Mouse (Mus musculus): ENCODE results near the gene Nyap1. TPM values are rescaled to one million over a fixed set of nuclear protein-coding genes. Genes with fewer than 3 reads are reported as not detected.
A peak's percentile ranks its signal among the peaks of the same experiment; 100 is the strongest.

Gene Nyap1
- polyA plus RNA-seq, 1 experiment from 2014 or later = 19.5 TPM

DNA sequence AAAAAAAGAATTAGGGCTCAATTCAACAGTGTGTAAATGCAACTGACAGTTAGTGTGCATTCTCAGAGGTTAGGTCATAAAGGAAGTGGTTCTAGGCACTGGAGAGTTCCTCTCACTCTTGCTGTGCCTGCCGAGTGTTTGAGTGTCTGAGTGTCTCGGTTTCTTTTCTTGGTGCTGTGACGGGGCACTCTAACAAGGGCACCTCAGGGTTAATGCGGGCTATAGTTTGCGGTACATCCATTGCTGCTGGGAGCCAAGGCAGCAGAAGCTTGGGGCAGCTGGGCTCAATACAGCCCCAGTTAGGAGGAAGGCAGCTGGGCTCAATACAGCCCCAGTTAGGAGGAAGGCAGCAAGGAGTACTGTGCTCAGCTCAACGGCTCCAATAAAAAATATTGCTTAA is 36.2 kb downstream of the Nyap1 start:
- no peak overlapping the region for H3K27ac ChIP-seq
- no peak for ATAC-seq (ENCODE audit: low FRiP score)

DNA sequence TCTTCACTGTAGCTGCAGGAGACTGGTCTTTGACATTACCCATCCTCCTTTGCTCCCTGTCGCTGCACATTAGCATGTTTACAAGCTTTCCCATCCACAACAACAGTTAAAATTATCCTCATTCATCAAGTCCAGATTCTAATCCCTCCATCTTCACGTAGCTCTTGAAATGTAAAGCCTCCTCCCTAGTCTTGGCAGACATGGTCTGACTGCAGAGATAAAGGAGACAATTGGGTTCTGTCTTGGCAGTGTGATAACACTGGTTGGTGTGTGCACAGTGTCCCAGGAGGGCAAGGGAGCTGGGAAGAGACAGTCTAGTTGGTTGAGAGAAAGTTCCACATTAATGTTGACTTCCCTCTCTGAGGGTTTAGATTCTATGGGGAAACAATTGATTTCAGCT is 41.6 kb downstream of the Nyap1 start:
- H3K9ac ChIP-seq = no peak overlapping the region
- peaks cover under 1% of the 10 kb centered on the region; the same call in 1 of the 2 replicates for H3K4me1 ChIP-seq
- no peak overlapping the region for H3K27ac ChIP-seq
- H3K4me2 ChIP-seq = no peak overlapping the region
- H3K36me3 ChIP-seq (replicated peaks) = no peaks in the 10 kb centered on the region
- no peak for ATAC-seq (ENCODE audit: low FRiP score)
- no peaks in the 10 kb centered on the region for H3K27me3 ChIP-seq
- WGBS = 58% methylated on average over 2 of the region's 2 CpGs
- no peaks in the 10 kb centered on the region for H3K9me3 ChIP-seq
- H3K4me3 ChIP-seq (replicated peaks) = no peak overlapping the region

More for the DNA sequence above, 36.2 kb downstream of the Nyap1 start:
- no peaks in the 10 kb centered on the region for H3K36me3 ChIP-seq (replicated peaks)
- H3K9me3 ChIP-seq = no peaks in the 10 kb centered on the region
- H3K27me3 ChIP-seq = no peaks in the 10 kb centered on the region
- H3K4me3 ChIP-seq (replicated peaks) = no peak overlapping the region
- WGBS = 51% methylated on average over 6 of the region's 6 CpGs
- no peak overlapping the region for H3K4me2 ChIP-seq
- H3K9ac ChIP-seq = no peak overlapping the region
- H3K4me1 ChIP-seq = peaks cover 24% of the 10 kb centered on the region

DNA sequence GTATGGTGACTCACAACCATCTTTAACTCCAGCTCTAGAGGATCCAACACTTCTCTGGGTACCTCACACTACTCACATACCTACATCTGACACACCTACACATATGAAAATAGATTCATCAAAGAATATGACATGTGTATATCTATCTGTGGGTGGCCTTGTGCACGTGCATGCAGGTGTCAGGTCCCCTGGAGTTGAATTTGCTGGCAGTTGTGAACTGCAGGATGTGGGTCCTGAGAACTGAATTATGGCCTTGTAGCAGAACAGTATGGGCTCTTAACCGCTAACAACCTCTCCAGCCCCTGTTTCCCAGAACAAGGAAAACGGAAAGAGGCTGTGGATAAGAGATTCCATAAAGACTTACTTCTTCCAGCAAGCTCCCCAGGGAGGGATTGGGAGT is 42.3 kb downstream of the Nyap1 start:
- H3K36me3 ChIP-seq (replicated peaks) = no peaks in the 10 kb centered on the region
- H3K9me3 ChIP-seq = no peaks in the 10 kb centered on the region
- H3K4me2 ChIP-seq = no peak overlapping the region
- no peak overlapping the region for H3K27ac ChIP-seq
- H3K9ac ChIP-seq = no peak overlapping the region
- peaks cover 3% of the 10 kb centered on the region; the same call in 1 of the 2 replicates for H3K4me1 ChIP-seq
- no peaks in the 10 kb centered on the region for H3K27me3 ChIP-seq
- no peak for ATAC-seq (ENCODE audit: low FRiP score)
- no peak overlapping the region for H3K4me3 ChIP-seq (replicated peaks)
- 79% methylated on average over 3 of the region's 3 CpGs for WGBS

DNA sequence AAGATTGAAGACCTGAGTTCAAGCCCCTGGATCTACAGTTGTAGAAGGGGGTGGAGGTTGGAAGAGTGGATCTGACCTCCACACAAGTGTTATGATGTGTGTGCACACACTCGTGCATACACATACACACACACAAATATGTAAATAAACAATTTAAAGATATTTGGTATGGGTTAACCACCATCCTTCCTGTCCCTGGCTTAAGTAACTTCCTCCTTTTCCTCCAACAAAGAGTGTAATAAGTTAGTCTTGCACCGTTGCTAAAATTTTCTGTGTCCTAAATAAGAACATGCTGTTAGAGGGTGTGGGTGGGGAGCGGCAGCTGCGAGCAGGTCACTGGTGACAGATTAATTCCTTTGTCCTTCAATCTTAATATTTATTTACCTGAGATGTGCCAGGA is 45.5 kb downstream of the Nyap1 start:
- Histone ChIP-seq H3K27me3 (no peaks in the 10 kb centered on the region), H3K27ac (no peak overlapping the region), H3K4me2 (no peak overlapping the region), H3K36me3 (replicated peaks) (no peaks in the 10 kb centered on the region), H3K4me1 (peaks cover 3% of the 10 kb centered on the region; the same call in 1 of the 2 replicates), H3K9me3 (no peaks in the 10 kb centered on the region), H3K4me3 (replicated peaks) (no peak overlapping the region), H3K9ac (no peak overlapping the region)
- WGBS = 90% methylated on average over 4 of the region's 4 CpGs
- ATAC-seq (ENCODE audit: low FRiP score) = no peak

DNA sequence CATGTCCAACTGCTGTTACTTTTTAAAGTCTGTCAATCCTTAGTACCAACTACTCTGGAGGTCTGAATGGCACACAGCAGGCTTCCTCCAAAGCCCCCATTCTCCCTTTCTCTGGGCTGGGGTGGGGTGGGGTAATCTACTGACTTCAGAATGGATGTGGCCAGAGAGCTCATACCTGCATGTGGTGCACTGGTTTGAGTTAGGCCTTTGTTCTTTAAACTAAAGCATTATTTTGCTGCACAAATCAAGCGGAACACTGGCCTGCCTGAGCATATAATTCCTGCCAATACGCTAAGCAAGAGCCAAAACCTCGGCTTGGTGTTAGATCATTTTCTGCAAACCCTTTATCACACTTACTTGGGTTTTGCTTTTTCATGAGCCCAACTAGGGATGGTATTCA is 46.6 kb downstream of the Nyap1 start:
- no peak for ATAC-seq (ENCODE audit: low FRiP score)

DNA sequence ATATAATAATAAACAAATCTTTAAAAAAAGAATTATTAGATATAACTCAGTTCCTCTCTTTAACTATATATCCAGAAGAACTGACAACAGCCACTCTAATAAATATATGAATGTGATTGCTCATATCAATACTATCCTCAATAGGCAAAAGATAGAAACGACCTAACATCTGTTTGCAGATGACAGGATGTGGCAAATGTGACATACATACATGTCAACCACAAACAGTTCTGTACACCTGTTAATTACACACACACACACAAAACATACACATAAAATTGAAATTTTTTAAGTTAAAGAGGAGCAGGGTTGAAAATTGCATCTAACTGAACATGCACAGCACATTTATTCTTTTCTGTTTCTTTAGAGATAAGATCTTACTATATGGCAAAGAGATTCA is 49.5 kb downstream of the Nyap1 start:
- no peak overlapping the region for H3K4me2 ChIP-seq

More for the DNA sequence above, 46.6 kb downstream of the Nyap1 start:
- no peak overlapping the region for H3K9ac ChIP-seq
- H3K4me1 ChIP-seq = 0 out of 2 replicates have a peak, but pooled peaks cover 3% of the 10 kb centered on the region
- H3K4me2 ChIP-seq = no peak overlapping the region
- WGBS = 20% methylated on average over 3 of the region's 3 CpGs
- no peaks in the 10 kb centered on the region for H3K9me3 ChIP-seq
- no peaks in the 10 kb centered on the region for H3K27me3 ChIP-seq
- no peaks in the 10 kb centered on the region for H3K36me3 ChIP-seq (replicated peaks)
- H3K4me3 ChIP-seq (replicated peaks) = no peak overlapping the region
- H3K27ac ChIP-seq = no peak overlapping the region

DNA sequence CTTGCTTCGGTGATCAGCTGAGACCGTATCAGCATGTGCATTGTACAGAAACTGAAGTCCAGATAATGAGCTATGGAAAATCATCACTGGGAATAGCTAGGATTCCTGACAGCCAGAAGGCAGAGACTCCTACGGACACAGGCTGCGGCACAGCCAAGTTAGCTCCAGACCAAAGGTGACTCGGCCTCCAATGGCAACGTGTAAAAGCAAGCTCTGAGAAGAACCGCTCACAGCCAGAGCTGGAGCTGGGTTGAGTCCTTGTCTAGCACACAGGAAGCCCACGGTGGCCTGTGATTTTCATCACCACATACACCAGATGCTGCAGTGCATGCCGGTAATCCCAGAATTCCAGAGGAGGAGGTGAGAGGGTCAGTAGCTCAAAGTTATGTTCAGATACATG is 50.9 kb downstream of the Nyap1 start:
- no peak for ATAC-seq (ENCODE audit: low FRiP score)
- no peak overlapping the region for H3K4me3 ChIP-seq (replicated peaks)
- H3K9me3 ChIP-seq = no peaks in the 10 kb centered on the region
- no peak overlapping the region for H3K4me2 ChIP-seq
- no peaks in the 10 kb centered on the region for H3K36me3 ChIP-seq (replicated peaks)
- H3K27me3 ChIP-seq = peaks cover 14% of the 10 kb centered on the region; the same call in 1 of the 2 replicates
- 73% methylated on average over 9 of the region's 9 CpGs for WGBS
- H3K4me1 ChIP-seq = 0 out of 2 replicates have a peak, but pooled peaks cover 3% of the 10 kb centered on the region
- H3K27ac ChIP-seq = no peak overlapping the region
- no peak overlapping the region for H3K9ac ChIP-seq

More for the DNA sequence above, 49.5 kb downstream of the Nyap1 start:
- Histone ChIP-seq H3K4me3 (replicated peaks) (no peak overlapping the region), H3K27me3 (peaks cover 2% of the 10 kb centered on the region; the same call in 1 of the 2 replicates), H3K4me1 (0 out of 2 replicates have a peak, but pooled peaks cover 3% of the 10 kb centered on the region), H3K9ac (no peak overlapping the region), H3K9me3 (no peaks in the 10 kb centered on the region), H3K27ac (no peak overlapping the region), H3K36me3 (replicated peaks) (no peaks in the 10 kb centered on the region)
- 72% methylated on average over 1 of the region's 1 CpGs for WGBS
- no peak for ATAC-seq (ENCODE audit: low FRiP score)

DNA sequence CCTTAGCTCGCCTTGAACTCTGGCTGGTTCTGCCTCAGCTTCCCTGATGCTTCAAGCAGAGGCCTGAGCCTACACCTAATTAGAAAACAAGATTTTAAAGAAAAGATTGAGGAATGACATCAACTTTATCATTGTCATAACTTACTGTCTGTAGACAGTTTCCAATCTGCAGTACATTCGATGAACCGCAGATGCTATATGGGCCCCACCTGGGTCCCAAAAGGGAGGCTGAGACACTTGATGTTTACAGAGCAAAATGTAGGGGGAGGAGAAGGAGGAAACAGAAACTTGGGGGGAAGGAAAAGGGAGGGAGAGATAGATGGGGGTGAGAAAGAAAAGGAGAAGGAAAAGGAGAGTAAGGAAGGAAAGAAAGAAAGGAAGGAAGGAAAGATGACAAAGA is 51.4 kb downstream of the Nyap1 start:
- Histone ChIP-seq H3K4me2 (no peak overlapping the region), H3K4me1 (peaks cover 7% of the 10 kb centered on the region), H3K27me3 (peaks cover 16% of the 10 kb centered on the region; the same call in 1 of the 2 replicates), H3K9ac (no peak overlapping the region), H3K36me3 (replicated peaks) (no peaks in the 10 kb centered on the region), H3K9me3 (no peaks in the 10 kb centered on the region), H3K4me3 (replicated peaks) (no peak overlapping the region), H3K27ac (no peak overlapping the region)
- ATAC-seq (ENCODE audit: low FRiP score) = no peak
- WGBS = 92% methylated on average over 3 of the region's 3 CpGs

DNA sequence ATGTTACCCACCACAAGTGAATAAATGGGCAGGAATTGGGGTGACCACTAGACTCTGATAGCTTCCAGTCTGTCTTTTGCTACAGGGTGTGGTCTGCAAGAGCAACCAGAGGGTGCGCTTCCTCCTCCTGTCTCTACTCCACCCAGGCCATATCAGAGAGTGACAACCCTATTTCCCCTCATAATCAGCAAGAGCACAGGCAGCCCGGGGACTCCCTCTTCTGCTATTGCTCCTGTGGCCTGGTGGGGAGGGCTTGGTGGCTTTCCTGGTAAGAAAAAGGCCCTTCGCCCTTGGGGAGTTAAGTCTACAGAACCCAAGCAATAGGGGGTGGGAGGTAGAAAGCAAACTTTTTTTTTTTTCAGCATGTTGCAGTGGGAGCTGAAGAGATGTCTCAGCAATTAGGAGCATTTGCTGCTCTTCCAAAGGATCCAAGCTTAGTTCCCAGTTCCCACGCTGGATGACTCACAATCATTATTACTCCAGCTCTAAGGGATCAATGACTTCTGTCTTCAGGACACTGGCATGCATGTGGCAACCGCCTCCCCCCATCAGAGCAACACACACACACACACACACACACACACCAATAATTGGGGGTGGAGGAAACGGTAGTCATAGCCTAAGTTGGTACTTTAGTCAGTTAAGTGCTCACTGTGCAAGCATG is 55.1 kb downstream of the Nyap1 start:
- no peaks in the 10 kb centered on the region for H3K9me3 ChIP-seq
- H3K27ac ChIP-seq = 0 out of 2 replicates have a peak overlapping the region, but pooled peaks have one; percentile 31
- peaks cover 16% of the 10 kb centered on the region; the same call in 1 of the 2 replicates for H3K27me3 ChIP-seq
- no peak overlapping the region for H3K4me2 ChIP-seq
- H3K9ac ChIP-seq = no peak overlapping the region
- H3K36me3 ChIP-seq (replicated peaks) = peaks cover 4% of the 10 kb centered on the region; the same call in 1 of the 2 replicates
- ATAC-seq (ENCODE audit: low FRiP score) = no peak
- H3K4me3 ChIP-seq (replicated peaks) = no peak overlapping the region
- 85% methylated on average over 6 of the region's 6 CpGs for WGBS
- peaks cover 29% of the 10 kb centered on the region for H3K4me1 ChIP-seq

DNA sequence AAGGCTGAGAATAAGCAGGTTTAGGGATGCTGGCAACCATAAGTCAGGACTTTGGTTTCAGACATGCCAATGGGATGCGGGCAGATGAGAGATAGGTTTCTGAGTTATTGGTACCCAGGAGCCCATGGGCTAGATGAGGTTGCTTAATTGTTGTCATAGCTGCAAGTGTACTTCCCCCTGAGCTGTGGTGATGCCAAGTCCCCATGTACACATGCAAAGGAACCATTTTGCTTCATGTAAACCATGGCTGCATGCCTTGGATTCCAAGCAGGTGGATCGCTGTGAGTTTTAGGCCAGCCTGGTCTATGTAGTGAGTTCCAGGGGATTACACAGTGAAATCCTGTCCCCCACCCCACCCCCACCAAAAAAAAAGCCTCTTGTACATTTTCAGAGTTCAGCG is 55.8 kb downstream of the Nyap1 start:
- ATAC-seq (ENCODE audit: low FRiP score) = no peak
- Histone ChIP-seq H3K27ac (0 out of 2 replicates have a peak overlapping the region, but pooled peaks have one; percentile 14), H3K4me1 (peaks cover 29% of the 10 kb centered on the region), H3K36me3 (replicated peaks) (peaks cover 7% of the 10 kb centered on the region; the same call in 1 of the 2 replicates), H3K9me3 (no peaks in the 10 kb centered on the region), H3K4me2 (no peak overlapping the region), H3K27me3 (peaks cover 16% of the 10 kb centered on the region; the same call in 1 of the 2 replicates), H3K9ac (no peak overlapping the region), H3K4me3 (replicated peaks) (no peak overlapping the region)
- WGBS = 96% methylated on average over 3 of the region's 3 CpGs

DNA sequence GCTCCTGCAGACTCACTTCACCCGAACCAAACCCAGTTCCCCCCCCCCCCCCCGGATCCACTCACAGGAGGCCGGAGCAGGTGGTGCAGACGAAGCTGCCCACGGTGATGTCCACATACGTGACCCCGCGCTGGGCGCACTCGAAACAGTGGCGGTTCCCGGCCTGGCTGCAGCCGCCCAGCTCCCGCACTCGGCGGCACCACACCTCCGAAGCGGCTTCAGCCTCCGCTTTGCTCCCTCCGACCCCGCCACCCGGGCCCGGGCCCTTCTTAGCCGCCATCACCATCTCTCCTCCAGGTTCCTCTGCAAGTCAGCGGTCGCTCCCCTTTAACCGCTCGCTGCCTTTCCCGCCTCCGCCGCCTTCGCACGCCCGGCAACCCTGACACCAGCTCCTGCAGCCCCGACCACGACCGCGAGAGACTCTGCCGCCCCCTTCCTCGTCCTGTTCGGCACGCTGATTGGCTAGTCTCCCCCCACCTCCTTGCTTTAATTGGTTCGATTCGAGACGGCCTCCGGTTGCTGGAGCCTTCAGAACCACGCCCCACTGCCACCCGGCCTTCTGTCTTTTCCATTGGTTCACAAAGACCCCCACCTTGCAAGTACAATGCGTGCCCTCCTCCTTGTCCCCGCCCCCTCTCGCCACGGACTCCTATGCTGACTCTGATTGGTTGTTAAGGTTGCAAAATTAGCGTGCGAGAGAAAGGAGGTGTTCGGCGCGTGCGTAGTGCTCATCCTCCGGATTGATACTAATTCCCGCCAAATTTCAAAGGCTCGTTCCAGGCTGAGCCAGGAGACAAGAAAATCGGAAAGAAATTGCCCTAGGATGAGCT is 56.9 kb downstream of the Nyap1 start, which contains the start of gene Agfg2:
Gene Agfg2, minus strand, starts transcription at position 433 of the 830 bp plus-strand sequence.
- H3K9me3 ChIP-seq = no peaks in the 10 kb centered on the region
- H3K4me3 ChIP-seq (replicated peaks) = peak within 1 kb of the TSS; percentile 77
- peaks cover 29% of the 10 kb centered on the region for H3K4me1 ChIP-seq
- WGBS = under 1% methylated on average over 62 of the region's 62 CpGs
- peaks cover 11% of the 10 kb centered on the region for H3K36me3 ChIP-seq (replicated peaks)
- H3K27ac ChIP-seq = peak within 1 kb of the TSS; percentile 74
- H3K4me2 ChIP-seq = peak within 1 kb of the TSS; percentile 96
- H3K27me3 ChIP-seq = peaks cover 16% of the 10 kb centered on the region; the same call in 1 of the 2 replicates
- peak; percentile 99 for ATAC-seq (ENCODE audit: low FRiP score)
- H3K9ac ChIP-seq = peak within 1 kb of the TSS; percentile 81

Data from forebrain, embryonic 12.5 days (tissue).